Mouse (Mus musculus): Measurements from ENCODE around the gene Unc45b. TPM values are rescaled to one million over a fixed set of nuclear protein-coding genes. Genes with fewer than 3 reads are reported as not detected.
"Not testable (repeated sequence)": the region's sequence is repeated elsewhere in the genome, so short reads cannot be mapped to it uniquely, and the experiment has no call there.

Gene Unc45b
- polyA plus RNA-seq, 1 experiment from 2014 or later: 0.84 TPM

DNA sequence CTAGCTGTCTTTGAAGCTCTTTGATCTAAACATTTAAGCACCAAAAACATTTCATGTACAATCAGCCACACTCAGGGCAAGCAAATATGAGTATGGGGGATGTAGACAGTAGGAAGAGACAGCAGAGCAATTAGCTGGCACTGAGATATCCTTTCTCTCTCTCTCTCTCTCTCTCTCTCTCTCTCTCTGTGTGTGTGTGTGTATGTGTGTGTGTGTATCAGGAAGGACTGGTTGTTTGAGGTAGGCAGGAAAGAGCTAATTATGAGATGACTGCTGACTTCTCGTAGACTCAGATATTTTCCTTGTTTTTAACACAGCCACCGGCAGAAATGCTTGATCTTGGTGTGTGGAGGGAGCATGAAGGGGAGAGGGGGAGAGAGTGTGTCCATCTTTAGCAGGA lies 51.4 kb downstream of the Unc45b start:
- Histone ChIP-seq H3K27me3 (ENCODE audit: control insufficient read depth, insufficient read depth, low read length) (no peaks in the 10 kb centered on the region), H3K27ac (replicated peaks; ENCODE audit: low read depth, low read length) (no peak overlapping the region), H3K4me3 (replicated peaks; ENCODE audit: low read depth, low read length) (no peak overlapping the region), H3K9me3 (ENCODE audit: control insufficient read depth, low read length) (no peaks in the 10 kb centered on the region), H3K36me3 (ENCODE audit: control insufficient read depth, insufficient read depth, low read length) (no peaks in the 10 kb centered on the region), H3K9ac (replicated peaks; ENCODE audit: low read length) (no peak overlapping the region), H3K4me2 (ENCODE audit: low read length) (no peak overlapping the region), H3K4me1 (ENCODE audit: control insufficient read depth, insufficient read depth, low read length) (no peaks in the 10 kb centered on the region)
- DNase-seq: no peak
- ATAC-seq (ENCODE audit: low FRiP score, low TSS enrichment): no peak
- WGBS: 94% methylated on average over 2 of the region's 2 CpGs

DNA sequence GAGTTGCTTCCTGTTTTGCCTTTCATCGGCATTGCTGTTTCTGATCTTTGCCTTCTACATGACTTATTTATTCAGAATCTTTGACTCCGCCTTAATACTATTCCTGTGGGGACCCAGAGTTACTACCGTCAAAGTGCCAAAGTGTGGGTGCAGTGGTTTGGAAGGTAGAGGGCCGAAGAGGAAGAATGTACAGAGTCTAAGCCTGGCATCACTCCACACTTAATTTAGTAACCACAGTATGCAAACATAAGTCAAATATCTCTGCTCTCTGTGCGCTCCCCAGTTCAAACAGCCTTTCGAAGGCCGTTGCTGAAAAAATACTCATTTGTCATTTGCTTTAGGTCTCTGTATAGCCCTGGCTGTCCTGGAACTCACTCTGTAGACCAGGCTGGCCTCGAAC lies 51.9 kb downstream of the Unc45b start:
- Histone ChIP-seq H3K27me3 (ENCODE audit: control insufficient read depth, insufficient read depth, low read length) (no peaks in the 10 kb centered on the region), H3K4me1 (ENCODE audit: control insufficient read depth, insufficient read depth, low read length) (no peaks in the 10 kb centered on the region), H3K9me3 (ENCODE audit: control insufficient read depth, low read length) (no peaks in the 10 kb centered on the region), H3K4me2 (ENCODE audit: low read length) (no peak overlapping the region), H3K27ac (replicated peaks; ENCODE audit: low read depth, low read length) (no peak overlapping the region), H3K9ac (replicated peaks; ENCODE audit: low read length) (no peak overlapping the region), H3K36me3 (ENCODE audit: control insufficient read depth, insufficient read depth, low read length) (no peaks in the 10 kb centered on the region), H3K4me3 (replicated peaks; ENCODE audit: low read depth, low read length) (no peak overlapping the region)
- ATAC-seq (ENCODE audit: low FRiP score, low TSS enrichment): no peak
- whole genome bisulfite sequencing: 92% methylated on average over 8 of the region's 8 CpGs
- no peak for DNase-seq

DNA sequence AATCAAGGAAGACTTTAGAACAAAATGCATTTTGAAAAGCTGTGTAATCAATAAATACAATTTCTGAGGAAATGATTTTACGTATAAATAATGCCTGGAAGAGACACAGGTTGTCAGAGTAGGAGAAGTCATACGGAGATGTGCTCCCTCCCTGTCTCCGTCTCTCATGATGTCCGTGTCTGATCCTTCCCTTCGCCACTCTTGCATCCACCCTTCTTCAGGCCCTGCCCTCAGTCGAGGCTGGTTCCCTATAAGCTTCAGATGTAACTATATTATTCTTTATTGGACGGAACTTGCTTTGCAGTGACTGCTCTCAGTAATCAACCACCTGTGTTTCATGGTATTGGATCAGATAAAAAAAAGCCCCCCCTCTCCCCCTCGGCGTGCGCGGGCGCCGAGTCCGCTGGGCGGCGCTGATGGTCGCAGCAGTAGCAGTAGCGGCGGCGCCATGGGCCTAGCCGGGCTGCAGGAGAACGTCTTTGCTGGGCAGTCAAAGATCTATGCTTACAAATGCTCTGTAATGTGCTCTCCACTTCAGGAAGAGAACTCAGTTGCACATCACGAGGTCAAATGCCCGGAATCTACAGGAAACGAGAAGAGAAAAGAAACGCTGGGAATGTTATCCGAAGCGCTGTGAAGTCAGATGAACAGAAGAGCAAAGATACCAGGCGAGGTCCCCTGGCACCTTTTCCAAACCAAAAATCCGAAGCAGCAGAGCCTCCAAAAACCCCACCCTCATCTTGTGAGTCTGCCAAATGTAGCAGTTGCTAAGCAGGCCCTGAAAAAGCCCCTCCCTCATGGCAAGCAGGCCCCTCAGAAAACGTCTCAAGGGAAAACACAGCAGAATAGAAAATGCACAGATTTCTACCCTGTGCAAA lies 60.6 kb downstream of the Unc45b start:
- Histone ChIP-seq H3K4me1 (ENCODE audit: control insufficient read depth, insufficient read depth, low read length) (peaks cover 8% of the 10 kb centered on the region), H3K4me2 (ENCODE audit: low read length) (peak overlapping the region; percentile 49), H3K27ac (replicated peaks; ENCODE audit: low read depth, low read length) (0 out of 2 replicates have a peak overlapping the region, but pooled peaks have one; percentile 2), H3K36me3 (ENCODE audit: control insufficient read depth, insufficient read depth, low read length) (no peaks in the 10 kb centered on the region), H3K4me3 (replicated peaks; ENCODE audit: low read depth, low read length) (peak overlapping the region; percentile 20), H3K27me3 (ENCODE audit: control insufficient read depth, insufficient read depth, low read length) (no peaks in the 10 kb centered on the region), H3K9ac (replicated peaks; ENCODE audit: low read length) (peak overlapping the region; percentile 28), H3K9me3 (ENCODE audit: control insufficient read depth, low read length) (no peaks in the 10 kb centered on the region)
- WGBS: 6% methylated on average over 31 of the region's 31 CpGs
- no peak; the same call in 1 of the 2 replicates for ATAC-seq (ENCODE audit: low FRiP score, low TSS enrichment)
- peak; percentile 83 for DNase-seq

DNA sequence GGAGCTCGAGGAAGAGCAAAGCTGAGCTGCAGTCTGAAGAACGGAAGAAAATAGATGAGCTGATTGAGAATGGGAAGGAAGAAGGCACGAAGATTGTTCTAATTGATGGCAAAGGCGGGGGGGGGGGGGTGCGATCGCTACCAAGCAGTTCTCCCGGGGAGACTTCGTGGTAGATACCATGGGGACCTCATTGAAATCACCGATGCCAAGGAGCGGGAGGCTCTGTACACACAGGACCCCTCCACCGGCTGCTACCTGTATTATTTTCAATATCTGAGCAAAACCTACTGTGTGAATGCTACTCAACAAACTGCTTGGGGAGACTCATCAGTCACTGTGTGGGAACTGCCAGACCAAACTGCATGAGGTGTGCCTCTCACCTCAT lies 61.2 kb downstream of the Unc45b start:
- WGBS: 67% methylated on average over 11 of the region's 11 CpGs
- ATAC-seq (ENCODE audit: low FRiP score, low TSS enrichment): no peak
- peak overlapping the region; percentile 28; the same call in 1 of the 2 replicates for H3K9ac ChIP-seq (replicated peaks; ENCODE audit: low read length)
- H3K4me3 ChIP-seq (replicated peaks; ENCODE audit: low read depth, low read length): peak overlapping the region; percentile 20
- no peaks in the 10 kb centered on the region for H3K9me3 ChIP-seq (ENCODE audit: control insufficient read depth, low read length)
- H3K4me1 ChIP-seq (ENCODE audit: control insufficient read depth, insufficient read depth, low read length): peaks cover 8% of the 10 kb centered on the region
- no peak overlapping the region for H3K27ac ChIP-seq (replicated peaks; ENCODE audit: low read depth, low read length)
- DNase-seq: no peak
- H3K27me3 ChIP-seq (ENCODE audit: control insufficient read depth, insufficient read depth, low read length): no peaks in the 10 kb centered on the region
- peak overlapping the region; percentile 49 for H3K4me2 ChIP-seq (ENCODE audit: low read length)
- H3K36me3 ChIP-seq (ENCODE audit: control insufficient read depth, insufficient read depth, low read length): no peaks in the 10 kb centered on the region

DNA sequence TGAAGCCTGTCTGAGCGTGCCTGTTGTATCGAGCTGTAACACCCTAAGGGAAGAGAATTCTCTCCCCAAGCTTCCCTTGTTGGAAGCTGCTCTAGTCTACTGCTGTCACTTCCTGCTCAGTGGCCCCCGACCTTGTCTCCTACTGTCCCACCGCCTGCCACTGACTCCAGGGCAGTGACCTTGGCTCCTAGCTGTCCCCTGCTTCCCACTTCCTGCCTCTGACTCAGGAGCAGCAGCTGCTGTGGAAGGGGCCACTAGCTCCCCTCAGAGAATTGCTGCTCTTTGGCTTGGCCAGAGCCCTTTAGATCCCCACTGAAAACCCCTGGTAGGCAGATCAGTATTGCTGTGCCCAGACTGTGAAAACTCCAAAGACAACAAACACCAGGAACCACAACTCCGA lies 63.6 kb downstream of the Unc45b start:
- no peaks in the 10 kb centered on the region for H3K27me3 ChIP-seq (ENCODE audit: control insufficient read depth, insufficient read depth, low read length)
- H3K27ac ChIP-seq (replicated peaks; ENCODE audit: low read depth, low read length): no peak overlapping the region
- H3K4me1 ChIP-seq (ENCODE audit: control insufficient read depth, insufficient read depth, low read length): peaks cover 8% of the 10 kb centered on the region
- no peak overlapping the region for H3K9ac ChIP-seq (replicated peaks; ENCODE audit: low read length)
- WGBS: 71% methylated on average over 5 of the region's 5 CpGs
- ATAC-seq (ENCODE audit: low FRiP score, low TSS enrichment) (no peak), DNase-seq (no peak)
- no peak overlapping the region for H3K4me2 ChIP-seq (ENCODE audit: low read length)
- H3K9me3 ChIP-seq (ENCODE audit: control insufficient read depth, low read length): no peaks in the 10 kb centered on the region
- no peak overlapping the region for H3K4me3 ChIP-seq (replicated peaks; ENCODE audit: low read depth, low read length)
- H3K36me3 ChIP-seq (ENCODE audit: control insufficient read depth, insufficient read depth, low read length): no peaks in the 10 kb centered on the region

DNA sequence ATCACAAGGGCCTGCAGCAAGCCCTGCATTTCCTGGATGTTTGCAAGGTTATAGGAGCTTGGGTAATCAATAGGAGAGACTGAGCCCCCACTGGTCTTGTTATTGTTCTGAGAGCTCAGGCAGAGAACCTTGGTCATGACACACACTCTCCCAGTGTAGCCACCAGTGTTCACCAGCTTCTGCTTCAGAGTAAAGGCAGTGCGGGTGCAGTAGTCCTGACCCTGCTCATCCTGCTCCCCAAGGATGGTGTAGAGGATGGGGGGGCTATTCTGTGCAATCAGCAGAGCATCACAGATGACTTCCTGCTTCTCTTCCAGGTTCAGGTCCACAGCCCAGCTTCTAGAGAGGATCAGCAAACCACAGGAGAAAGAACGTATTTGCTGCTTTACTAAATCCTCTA lies 72.1 kb downstream of the Unc45b start:
- not testable (repeated sequence) for H3K36me3 ChIP-seq (ENCODE audit: control insufficient read depth, insufficient read depth, low read length); H3K27ac ChIP-seq (replicated peaks; ENCODE audit: low read depth, low read length); H3K9ac ChIP-seq (replicated peaks; ENCODE audit: low read length); H3K4me1 ChIP-seq (ENCODE audit: control insufficient read depth, insufficient read depth, low read length); H3K9me3 ChIP-seq (ENCODE audit: control insufficient read depth, low read length); ATAC-seq (ENCODE audit: low FRiP score, low TSS enrichment); H3K27me3 ChIP-seq (ENCODE audit: control insufficient read depth, insufficient read depth, low read length); H3K4me3 ChIP-seq (replicated peaks; ENCODE audit: low read depth, low read length); DNase-seq; H3K4me2 ChIP-seq (ENCODE audit: low read length)
- 93% methylated on average over 2 of the region's 2 CpGs for WGBS

DNA sequence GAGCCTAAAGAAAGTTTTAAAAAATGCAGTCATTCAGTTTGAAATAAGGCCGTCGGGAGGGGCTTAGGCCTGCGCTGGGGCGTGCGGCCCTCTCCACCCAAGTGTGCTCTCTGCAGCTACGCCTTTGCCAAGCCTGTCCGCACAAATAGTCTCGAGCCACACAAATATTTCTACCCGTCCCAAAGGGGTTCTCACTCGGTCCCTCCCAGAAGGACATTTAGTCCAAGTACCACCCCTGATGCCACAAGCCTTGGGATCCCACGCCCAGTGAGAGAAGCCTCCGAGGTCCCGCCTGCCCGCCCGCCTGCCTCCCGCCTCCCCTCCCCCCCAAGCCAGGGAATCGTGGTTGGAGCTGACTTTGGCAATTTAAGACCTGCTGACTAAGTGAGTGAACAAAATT lies 72.8 kb downstream of the Unc45b start:
- Histone ChIP-seq H3K4me1 (ENCODE audit: control insufficient read depth, insufficient read depth, low read length) (no peaks in the 10 kb centered on the region), H3K27ac (replicated peaks; ENCODE audit: low read depth, low read length) (no peak overlapping the region), H3K4me3 (replicated peaks; ENCODE audit: low read depth, low read length) (no peak overlapping the region), H3K9ac (replicated peaks; ENCODE audit: low read length) (no peak overlapping the region), H3K4me2 (ENCODE audit: low read length) (no peak overlapping the region), H3K36me3 (ENCODE audit: control insufficient read depth, insufficient read depth, low read length) (no peaks in the 10 kb centered on the region), H3K9me3 (ENCODE audit: control insufficient read depth, low read length) (no peaks in the 10 kb centered on the region), H3K27me3 (ENCODE audit: control insufficient read depth, insufficient read depth, low read length) (no peaks in the 10 kb centered on the region)
- DNase-seq (no peak), ATAC-seq (ENCODE audit: low FRiP score, low TSS enrichment) (no peak)
- WGBS: 82% methylated on average over 17 of the region's 17 CpGs

DNA sequence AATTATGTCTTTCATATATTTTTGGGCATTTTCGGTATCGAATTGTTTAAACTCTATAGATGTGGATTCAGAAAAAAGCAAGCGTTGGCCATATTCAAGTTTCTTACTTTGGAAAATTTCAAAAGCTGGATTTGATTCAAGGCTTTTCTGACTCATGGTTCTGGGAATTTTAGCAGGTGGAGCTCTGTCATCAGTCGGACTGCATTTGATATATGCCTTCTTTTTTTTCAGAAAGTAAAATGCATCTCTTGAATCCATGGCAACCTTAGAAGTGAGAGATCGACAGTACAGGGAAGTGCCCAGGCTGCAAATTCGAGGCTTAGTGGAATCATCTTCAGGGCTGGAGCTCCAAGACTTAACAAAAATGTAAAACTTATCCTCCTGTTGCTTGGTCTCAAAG lies 77.3 kb downstream of the Unc45b start:
- no peaks in the 10 kb centered on the region for H3K9me3 ChIP-seq (ENCODE audit: control insufficient read depth, low read length)
- 90% methylated on average over 6 of the region's 6 CpGs for WGBS
- H3K4me3 ChIP-seq (replicated peaks; ENCODE audit: low read depth, low read length): no peak overlapping the region
- no peak overlapping the region for H3K9ac ChIP-seq (replicated peaks; ENCODE audit: low read length)
- ATAC-seq (ENCODE audit: low FRiP score, low TSS enrichment) (no peak), DNase-seq (no peak)
- no peaks in the 10 kb centered on the region for H3K4me1 ChIP-seq (ENCODE audit: control insufficient read depth, insufficient read depth, low read length)
- H3K27me3 ChIP-seq (ENCODE audit: control insufficient read depth, insufficient read depth, low read length): no peaks in the 10 kb centered on the region
- no peaks in the 10 kb centered on the region for H3K36me3 ChIP-seq (ENCODE audit: control insufficient read depth, insufficient read depth, low read length)
- H3K4me2 ChIP-seq (ENCODE audit: low read length): no peak overlapping the region
- H3K27ac ChIP-seq (replicated peaks; ENCODE audit: low read depth, low read length): no peak overlapping the region

DNA sequence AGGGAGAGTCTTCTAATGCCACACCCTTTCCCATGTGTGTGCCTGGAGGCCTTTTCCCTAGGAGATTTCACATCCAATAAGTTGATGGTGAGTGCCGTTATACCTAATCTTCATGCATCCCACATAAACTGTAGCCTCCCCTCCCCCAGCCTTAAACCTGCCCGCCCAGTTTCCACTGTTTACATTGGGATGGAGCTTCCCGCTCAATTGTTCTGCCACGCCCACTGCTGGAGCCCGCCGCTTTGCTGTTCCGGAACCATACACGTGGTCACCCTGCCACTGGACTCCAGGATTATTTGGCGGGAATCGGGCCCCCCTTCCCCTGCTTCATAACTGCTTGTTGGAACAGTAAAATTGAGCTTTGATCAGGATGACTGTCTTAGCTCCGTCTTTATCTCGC lies 79.0 kb downstream of the Unc45b start:
- Histone ChIP-seq H3K27me3 (ENCODE audit: control insufficient read depth, insufficient read depth, low read length) (no peaks in the 10 kb centered on the region), H3K4me1 (ENCODE audit: control insufficient read depth, insufficient read depth, low read length) (no peaks in the 10 kb centered on the region), H3K4me3 (replicated peaks; ENCODE audit: low read depth, low read length) (no peak overlapping the region), H3K27ac (replicated peaks; ENCODE audit: low read depth, low read length) (no peak overlapping the region), H3K36me3 (ENCODE audit: control insufficient read depth, insufficient read depth, low read length) (no peaks in the 10 kb centered on the region), H3K4me2 (ENCODE audit: low read length) (no peak overlapping the region), H3K9ac (replicated peaks; ENCODE audit: low read length) (no peak overlapping the region), H3K9me3 (ENCODE audit: control insufficient read depth, low read length) (no peaks in the 10 kb centered on the region)
- DNase-seq: no peak
- 35% methylated on average over 12 of the region's 12 CpGs for WGBS
- no peak for ATAC-seq (ENCODE audit: low FRiP score, low TSS enrichment)

Data from midbrain, embryonic 14.5 days (tissue).